In genomic region chr9:76235945-76236503, GRCm38 (mm10) we compare ENCODE assay signal across 7 mouse cellular contexts. TPM values are rescaled to one million over a fixed set of nuclear protein-coding genes. Genes with fewer than 3 reads are reported as not detected.
DNase-seq lines count a peak whose midpoint lies in the region; ATAC-seq and TF ChIP-seq lines count a peak whose summit lies in the region.

No protein-coding gene starts in this region.

- H3K36me3 ChIP-seq in heart, adult 2 months (ENCODE audit: control insufficient read depth, insufficient read depth, low read length), result no peaks in the 10 kb centered on the region
- H3K36me3 ChIP-seq in intestine, postnatal 0 days (ENCODE audit: control insufficient read depth, insufficient read depth), result no peaks in the 10 kb centered on the region

- DNase-seq in spleen, postnatal 4 days (ENCODE audit: low spot score in 2 of 2), result peak; percentile 22 to 65
- no peak for DNase-seq in spleen, postnatal 36 days (ENCODE audit: low spot score in 2 of 2)
- DNase-seq in embryo, embryonic 11 days, result peak; percentile 81
- peak; percentile 5 to 25 for DNase-seq in heart, adult 2 months
- peak; percentile 43 for DNase-seq in testis, postnatal 10 days (ENCODE audit: low spot score)

- H3K9ac ChIP-seq in heart, adult 2 months (ENCODE audit: low read depth, low read length), result peak overlapping the region; percentile 55; the same call in 1 of the 2 replicates
- H3K9ac ChIP-seq in intestine, postnatal 0 days (ENCODE audit: low read depth, low read length), result no peak overlapping the region

- no peaks in the 10 kb centered on the region; the same call in 1 of the 2 replicates for H3K4me1 ChIP-seq in heart, adult 2 months (ENCODE audit: control insufficient read depth, insufficient read depth, low read length)
- H3K4me1 ChIP-seq in intestine, postnatal 0 days (replicated peaks; ENCODE audit: control insufficient read depth, insufficient read depth, low read length), result no peaks in the 10 kb centered on the region

- peaks cover 1% of the 10 kb centered on the region; the same call in 1 of the 2 replicates for H3K27me3 ChIP-seq in heart, adult 2 months (ENCODE audit: control insufficient read depth, insufficient read depth, low read length)
- no peaks in the 10 kb centered on the region for H3K27me3 ChIP-seq in intestine, postnatal 0 days (replicated peaks; ENCODE audit: control insufficient read depth, insufficient read depth, low read length)

- intact Hi-C loops in heart, adult 2 months (cut with DNase I), result loop anchor here (1.0 kb wide), 1 partner anchor 473 kb away; no protein-coding TSS in a partner anchor

- H3K4me3 ChIP-seq in heart, adult 2 months, result peak overlapping the region; percentile 37
- H3K4me3 ChIP-seq in intestine, postnatal 0 days (ENCODE audit: low read depth, low read length), result peak overlapping the region; percentile 27

- H3K9me3 ChIP-seq in intestine, postnatal 0 days (ENCODE audit: control insufficient read depth), result no peaks in the 10 kb centered on the region

- no peak for TF ChIP-seq CTCF in heart, adult 2 months (IDR thresholded peaks at IDR 0.05)
- TF ChIP-seq CTCF in intestine, postnatal 0 days (IDR thresholded peaks at IDR 0.05; ENCODE audit: low read depth), result no peak

- no peak overlapping the region; the same call in 1 of the 2 replicates for H3K27ac ChIP-seq in heart, adult 2 months
- H3K27ac ChIP-seq in intestine, postnatal 0 days (ENCODE audit: low read depth, low read length), result no peak overlapping the region

- no peak for ATAC-seq in intestine, postnatal 0 days
- ATAC-seq in megakaryocyte-erythroid progenitor cell, adult 5-6 weeks (replicated peaks; ENCODE audit: low FRiP score, low TSS enrichment, poor library complexity, severe bottlenecking), result 0 out of 2 replicates have a peak, but pooled peaks have one; percentile 55

- WGBS in heart, adult 2 months, result 3% methylated on average over 14 of the region's 14 CpGs
- WGBS in intestine, postnatal 0 days, result 8% methylated on average over 14 of the region's 14 CpGs

- no peak for TF ChIP-seq POLR2A in heart, adult 2 months (IDR thresholded peaks at IDR 0.05; ENCODE audit: insufficient read depth, low read depth, low read length)

- no peak for TF ChIP-seq EP300 in heart, adult 2 months (IDR thresholded peaks at IDR 0.05; ENCODE audit: insufficient read depth, low read depth, low read length)

- H3K4me2 ChIP-seq in intestine, postnatal 0 days (replicated peaks; ENCODE audit: low read depth), result peak overlapping the region; percentile 58

- no peaks in the 10 kb centered on the region for H3K79me2 ChIP-seq in heart, adult 2 months (replicated peaks; ENCODE audit: control insufficient read depth, insufficient read depth, low read length)

RNA-seq across cellular contexts. Expression of gene Gfral, which starts 22.6 kb away (rescaled TPM):
- not detected for total RNA-seq in heart, adult 2 months (2021)
- polyA plus RNA-seq in heart, adult 2 months (2012; rRNA removed), result not detected in 2 replicates
- not detected in 2 replicates for polyA plus RNA-seq in intestine, postnatal 0 days (2015; fragmentation: Nextera tagmentation; extraction: Ambion mirVana)
- total RNA-seq in megakaryocyte-erythroid progenitor cell, adult 5-6 weeks (2014; fragmentation: Nextera tagmentation), result not detected in 2 replicates
- total RNA-seq in megakaryocyte-erythroid progenitor cell, adult 5-6 weeks (2017), result not detected in 2 replicates

Comparison
In these comparisons a context has a peak if more than half of its experiments do, and no peak if none do; other contexts are left out.
1. DNase-seq: peak in spleen, postnatal 4 days (2 of 2), embryo, embryonic 11 days (single experiment), heart, adult 2 months (2 of 2) and testis, postnatal 10 days (single experiment); none in spleen, postnatal 36 days (0 of 2).